Mouse (Mus musculus) liver, postnatal 0 days (tissue): ENCODE measurements around the gene Uqcrc1. TPM values are rescaled to one million over a fixed set of nuclear protein-coding genes. Genes with fewer than 3 reads are reported as not detected.
A peak's percentile ranks its signal among the peaks of the same experiment; 100 is the strongest.

Experiments used
- ATAC-seq: fragments of 200-750 bp; cut with Nextera tagmentation; 2 replicates; pipeline ENCODE4 v1.8.0; 2017; ENCODE audit warnings: mild to moderate bottlenecking, moderate library complexity
- DNase-seq: peaks from one replicate; pipeline ENCODE4 v3.0.0-alpha.2; 2016
- H3K27ac ChIP-seq: fragments of 300-500 bp; sonication (generic); 2 replicates; pipeline ENCODE4 v1.5.1; 2014; ENCODE audit warnings: antibody characterized with exemption, moderate library complexity, mild to moderate bottlenecking, low read depth
- H3K27me3 ChIP-seq: fragments of 300-500 bp; sonication (generic); 2 replicates; pipeline ENCODE4 v1.6.1; 2014; ENCODE audit warnings: low read length, control low read depth, mixed read lengths; ENCODE audit not compliant: insufficient read depth
- H3K36me3 ChIP-seq: fragments of 300-500 bp; sonication (generic); replicated peaks from 2 replicates; pipeline ENCODE4 v1.6.1; 2014; ENCODE audit warnings: mild to moderate bottlenecking, control low read depth, low read length, moderate library complexity, mixed read lengths; ENCODE audit not compliant: insufficient read depth
- H3K4me1 ChIP-seq: fragments of 300-500 bp; sonication (generic); 2 replicates; pipeline ENCODE4 v1.6.1; 2014; ENCODE audit warnings: antibody characterized with exemption, mild to moderate bottlenecking, control low read depth; ENCODE audit not compliant: insufficient read depth
- H3K4me2 ChIP-seq: fragments of 300-500 bp; sonication (generic); 2 replicates; pipeline ENCODE4 v1.6.1; 2014; ENCODE audit warnings: low read depth, mild to moderate bottlenecking, low read length, moderate library complexity, mixed read lengths
- H3K4me3 ChIP-seq: fragments of 300-500 bp; sonication (generic); 2 replicates; pipeline ENCODE4 v1.5.1; 2014; ENCODE audit warnings: low read depth, low read length
- H3K9ac ChIP-seq: fragments of 300-500 bp; sonication (generic); replicated peaks from 2 replicates; pipeline ENCODE4 v1.6.1; 2014; ENCODE audit warnings: mild to moderate bottlenecking, moderate library complexity
- H3K9me3 ChIP-seq: fragments of 300-500 bp; sonication (generic); 2 replicates; pipeline ENCODE4 v1.6.1; 2016; ENCODE audit warnings: mild to moderate bottlenecking, control low read depth, low read length, mixed read lengths
- CTCF ChIP-seq: sonication (generic); IDR thresholded peaks from 2 replicates; pipeline ENCODE4 v1.5.1; 2016; ENCODE audit warnings: antibody characterized with exemption, low read depth
- EP300 ChIP-seq: IDR thresholded peaks from 2 replicates; pipeline ENCODE4 v1.6.1; 2016; ENCODE audit warnings: antibody characterized with exemption, low read depth, mild to moderate bottlenecking
- WGBS: fragments of 180-500 bp; shearing (Covaris S2); extraction: QIAGEN DNeasy Blood & Tissue Kit; methylation state at CpG from one replicate; pipeline ENCODE4 v1.1.7; 2014; ENCODE audit not compliant: insufficient replicate concordance; 5-methylcytosine and 5-hydroxymethylcytosine counted together
- polyA plus RNA-seq: library from polyadenylated mRNA; unstranded; fragments of >200 nt; fragmentation: Nextera tagmentation; extraction: Ambion mirVana; gene quantifications from 2 replicates; pipeline ENCODE4 v1.2.1, GENCODE M21; 2015

Gene Uqcrc1
- polyA plus RNA-seq, 1 experiment from 2014 or later: 345 TPM

DNA sequence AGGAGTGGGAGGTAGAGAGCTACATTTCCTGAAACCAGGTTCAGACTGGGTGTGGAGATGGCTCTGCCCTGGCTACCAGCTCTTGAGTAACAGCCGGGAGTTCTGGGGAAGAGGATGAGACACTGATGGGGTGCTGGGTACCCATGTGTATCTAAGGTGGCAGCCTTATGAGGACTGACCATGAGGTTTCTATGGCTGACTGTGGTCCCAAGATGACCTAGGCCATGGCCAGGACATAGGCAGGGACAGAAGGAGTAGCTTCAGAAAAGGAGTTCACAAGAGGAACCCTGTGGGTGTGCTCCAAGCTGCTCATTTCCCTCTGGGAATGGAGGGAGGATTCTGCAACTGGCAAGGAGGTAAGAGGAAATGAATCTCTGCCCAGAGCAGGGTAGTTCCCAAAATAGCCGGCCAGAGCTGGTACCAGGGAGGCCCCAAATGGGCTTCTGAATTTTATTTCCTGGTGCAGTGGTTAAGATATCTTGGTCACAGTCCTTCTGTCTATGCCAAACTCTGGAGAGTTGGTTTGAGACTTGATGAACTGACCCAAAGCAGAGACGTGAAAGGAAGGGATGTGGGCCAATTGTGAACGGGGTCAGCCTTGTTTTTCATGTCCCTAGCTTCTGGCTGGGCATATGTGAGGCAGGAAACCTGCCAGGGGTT, 53.5 kb downstream of the Uqcrc1 start:
- H3K4me3 ChIP-seq: no peak overlapping the region
- WGBS: 61% methylated on average over 4 of the region's 4 CpGs
- TF ChIP-seq CTCF (no peak), EP300 (no peak)
- H3K27ac ChIP-seq: 0 out of 2 replicates have a peak overlapping the region, but pooled peaks have one; percentile 6
- H3K9ac ChIP-seq: no peak overlapping the region
- H3K27me3 ChIP-seq: no peaks in the 10 kb centered on the region
- H3K9me3 ChIP-seq: no peaks in the 10 kb centered on the region
- no peaks in the 10 kb centered on the region for H3K36me3 ChIP-seq
- H3K4me2 ChIP-seq: no peak overlapping the region
- no peak for DNase-seq
- ATAC-seq: no peak
- H3K4me1 ChIP-seq: peaks cover 31% of the 10 kb centered on the region

DNA sequence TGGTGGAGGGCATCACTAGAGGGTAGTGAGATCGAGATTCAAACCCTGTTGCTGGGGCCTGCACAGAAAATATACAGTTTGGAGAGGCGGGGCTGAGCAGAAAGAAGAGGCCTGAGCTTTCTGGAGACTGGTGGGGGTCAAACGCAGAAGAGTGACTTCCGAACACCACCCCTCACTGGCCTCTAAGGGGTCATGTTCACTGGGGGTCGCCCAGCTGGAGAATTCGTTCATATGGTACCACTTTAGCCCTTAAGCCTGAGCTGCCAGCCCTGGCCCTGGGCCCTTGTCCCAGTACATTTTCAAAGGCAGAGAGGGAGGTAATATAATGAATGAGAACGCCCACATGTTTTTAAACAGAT, 54.0 kb downstream of the Uqcrc1 start:
- H3K27me3 ChIP-seq: no peaks in the 10 kb centered on the region
- no peak for DNase-seq
- H3K9me3 ChIP-seq: no peaks in the 10 kb centered on the region
- H3K36me3 ChIP-seq: no peaks in the 10 kb centered on the region
- no peak overlapping the region for H3K9ac ChIP-seq
- ATAC-seq: no peak
- no peak overlapping the region for H3K27ac ChIP-seq
- 72% methylated on average over 7 of the region's 7 CpGs for WGBS
- peaks cover 35% of the 10 kb centered on the region for H3K4me1 ChIP-seq
- TF ChIP-seq CTCF (no peak), EP300 (no peak)
- no peak overlapping the region for H3K4me3 ChIP-seq
- no peak overlapping the region for H3K4me2 ChIP-seq

DNA sequence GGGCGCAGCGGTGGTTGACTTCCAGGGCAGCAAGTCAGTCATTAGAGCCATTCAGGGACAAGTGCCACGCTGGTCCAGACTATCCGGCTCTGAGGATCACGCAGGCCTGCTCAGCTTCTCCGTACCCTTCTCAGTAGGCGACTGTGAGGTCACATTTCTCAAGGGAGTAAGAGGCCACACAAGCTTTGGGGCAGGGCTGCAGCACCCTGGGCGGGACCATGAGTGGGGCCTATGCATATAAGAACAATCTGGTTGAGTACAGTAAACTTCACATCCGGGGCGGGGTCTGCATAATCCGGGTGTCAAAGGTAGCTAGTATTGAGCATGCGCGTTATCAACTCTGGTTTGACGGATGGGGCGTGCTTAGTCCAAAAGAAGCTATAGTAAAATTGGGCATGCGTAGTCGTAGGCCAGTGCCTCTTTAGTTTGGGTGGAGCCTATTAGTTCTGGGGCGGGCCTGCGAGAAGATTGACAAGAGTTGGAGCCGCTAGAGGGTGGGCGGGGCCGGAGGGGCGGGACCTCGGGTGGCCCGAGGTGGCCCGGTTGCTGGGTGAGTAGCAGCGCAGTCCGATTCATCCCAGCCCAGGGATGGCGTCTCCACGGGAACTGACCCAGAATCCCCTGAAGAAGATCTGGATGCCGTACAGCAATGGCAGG, 55.1 kb downstream of the Uqcrc1 start, which contains the start of gene Pfkfb4:
Pfkfb4 (plus strand) TSS at position 351 of the 657 bp plus-strand sequence.
- Histone ChIP-seq H3K4me1 (peaks cover 46% of the 10 kb centered on the region), H3K27ac (peak within 1 kb of the TSS; percentile 81), H3K36me3 (no peaks in the 10 kb centered on the region), H3K9me3 (no peaks in the 10 kb centered on the region), H3K9ac (peak within 1 kb of the TSS; percentile 28), H3K27me3 (no peaks in the 10 kb centered on the region), H3K4me2 (peak within 1 kb of the TSS; percentile 78), H3K4me3 (peak within 1 kb of the TSS; percentile 49)
- DNase-seq: peak; percentile 96
- 1% methylated on average over 30 of the region's 31 CpGs for WGBS
- TF ChIP-seq CTCF (no peak), EP300 (no peak)
- ATAC-seq: peak; percentile 96

DNA sequence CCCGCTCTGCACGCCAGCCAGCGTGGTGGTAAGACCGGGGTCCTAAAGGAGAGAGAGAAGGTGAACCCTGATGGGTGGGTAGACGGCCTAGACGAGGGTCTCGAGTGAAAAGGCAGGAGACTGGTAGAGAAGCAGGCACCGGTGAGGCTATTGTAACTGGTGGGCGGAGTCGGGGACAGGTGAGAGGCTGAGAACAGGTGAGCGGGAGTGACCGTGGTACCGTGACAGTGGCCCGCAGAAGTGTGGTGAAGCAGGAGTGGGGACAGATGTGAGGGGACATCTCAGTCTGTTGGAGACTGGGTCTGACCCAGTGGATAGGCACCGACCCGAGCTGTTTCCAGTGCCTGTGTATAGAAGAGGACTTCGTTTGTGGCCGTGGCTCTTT, 55.6 kb downstream of the Uqcrc1 start:
- Histone ChIP-seq H3K27ac (no peak overlapping the region), H3K4me3 (peak overlapping the region; percentile 49), H3K27me3 (no peaks in the 10 kb centered on the region), H3K9ac (peak overlapping the region; percentile 28; the same call in 1 of the 2 replicates), H3K36me3 (no peaks in the 10 kb centered on the region), H3K4me1 (peaks cover 48% of the 10 kb centered on the region), H3K9me3 (no peaks in the 10 kb centered on the region), H3K4me2 (peak overlapping the region; percentile 78)
- whole genome bisulfite sequencing: 13% methylated on average over 18 of the region's 18 CpGs
- TF ChIP-seq EP300: no peak
- TF ChIP-seq CTCF: no peak
- ATAC-seq (no peak), DNase-seq (no peak)

DNA sequence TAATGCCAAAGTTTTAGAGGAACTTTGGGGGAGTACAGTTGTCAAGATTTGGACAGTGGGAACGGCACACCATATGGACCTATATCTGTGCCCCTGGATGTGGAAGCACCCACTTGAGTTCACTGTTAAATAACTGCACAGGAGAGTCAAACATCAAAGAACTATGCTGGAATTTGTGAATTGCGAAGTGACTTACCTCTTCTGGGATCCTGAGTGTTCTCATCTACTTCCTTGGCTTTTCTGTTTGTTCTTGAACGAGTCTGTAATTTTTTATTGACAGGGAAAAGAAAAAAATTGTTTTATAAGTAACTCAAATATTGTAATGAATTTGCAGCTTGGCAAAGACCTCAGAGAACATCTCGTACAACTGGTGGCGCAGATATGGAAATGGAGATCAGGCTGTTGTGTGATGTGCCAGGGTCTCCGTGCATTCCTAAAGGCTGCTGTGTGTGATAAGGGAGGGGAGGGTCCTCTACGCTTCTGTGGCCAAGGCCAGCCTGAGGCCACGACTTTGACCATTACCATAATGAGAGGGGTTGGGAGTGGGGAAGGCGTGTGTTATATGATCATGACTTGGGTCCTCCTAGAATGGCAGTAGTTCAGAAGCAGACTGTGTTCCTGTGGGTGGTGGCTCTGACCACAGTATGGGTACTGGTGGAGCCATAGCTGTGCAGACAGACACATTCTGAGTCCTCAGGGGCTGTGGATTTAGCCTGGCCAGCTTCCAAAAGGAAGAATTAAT, 56.4 kb downstream of the Uqcrc1 start:
- Histone ChIP-seq H3K4me2 (peak overlapping the region; percentile 78), H3K4me3 (peak overlapping the region; percentile 49), H3K4me1 (peaks cover 48% of the 10 kb centered on the region), H3K9ac (no peak overlapping the region), H3K27me3 (no peaks in the 10 kb centered on the region), H3K27ac (no peak overlapping the region), H3K36me3 (no peaks in the 10 kb centered on the region), H3K9me3 (no peaks in the 10 kb centered on the region)
- TF ChIP-seq EP300 (no peak), CTCF (no peak)
- no peak for ATAC-seq
- 62% methylated on average over 9 of the region's 9 CpGs for WGBS
- no peak for DNase-seq

DNA sequence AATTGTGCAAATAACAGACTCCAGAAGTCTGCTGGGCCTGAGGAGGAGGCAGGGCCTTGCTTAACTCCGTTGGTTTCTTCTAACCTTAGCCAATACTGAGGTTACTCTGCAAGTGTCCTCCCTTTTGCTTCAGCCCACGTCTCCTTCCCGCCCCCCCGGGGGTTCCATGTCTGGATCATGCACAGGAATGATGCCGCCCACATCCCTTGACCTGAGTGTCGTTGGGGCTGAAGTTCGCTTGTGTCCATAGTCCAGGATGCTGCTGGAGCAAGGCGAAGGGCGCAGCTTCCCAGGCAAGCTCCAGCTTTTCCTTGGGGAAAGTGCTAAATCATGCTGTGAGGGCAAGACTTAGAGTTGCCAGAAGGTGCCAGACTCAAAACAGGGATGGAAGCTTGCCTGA, 60.0 kb downstream of the Uqcrc1 start:
- Histone ChIP-seq H3K27me3 (no peaks in the 10 kb centered on the region), H3K4me3 (no peak overlapping the region), H3K27ac (peak overlapping the region; percentile 71), H3K36me3 (no peaks in the 10 kb centered on the region), H3K9me3 (no peaks in the 10 kb centered on the region), H3K4me2 (peak overlapping the region; percentile 52), H3K4me1 (peaks cover 28% of the 10 kb centered on the region), H3K9ac (no peak overlapping the region)
- WGBS: 56% methylated on average over 9 of the region's 9 CpGs
- TF ChIP-seq CTCF: no peak
- no peak for TF ChIP-seq EP300
- DNase-seq (peak; percentile 31), ATAC-seq (no peak)
